Mouse (Mus musculus) naive thymus-derived CD4-positive, alpha-beta T cell, adult 5 months (primary cell): ENCODE results near the gene Acad8. TPM values are rescaled to one million over a fixed set of nuclear protein-coding genes. Genes with fewer than 3 reads are reported as not detected.

ENCODE experiments used
- polyA plus RNA-seq: library from polyadenylated mRNA; unstranded; fragments of 100-300 nt; shearing (Covaris generic); gene quantifications from one replicate; pipeline ENCODE4 v1.2.1, GENCODE M21; 2017

Acad8 gene
- polyA plus RNA-seq = 27.2 TPM

GRCm38 (mm10) chr9:26999461-27000395 lies at the start of gene Acad8, which contains the start of gene Thyn1:
TSS of gene Acad8 (minus strand) at chr9:26999566.
TSS of gene Thyn1 (plus strand) at chr9:26999710.

DNA sequence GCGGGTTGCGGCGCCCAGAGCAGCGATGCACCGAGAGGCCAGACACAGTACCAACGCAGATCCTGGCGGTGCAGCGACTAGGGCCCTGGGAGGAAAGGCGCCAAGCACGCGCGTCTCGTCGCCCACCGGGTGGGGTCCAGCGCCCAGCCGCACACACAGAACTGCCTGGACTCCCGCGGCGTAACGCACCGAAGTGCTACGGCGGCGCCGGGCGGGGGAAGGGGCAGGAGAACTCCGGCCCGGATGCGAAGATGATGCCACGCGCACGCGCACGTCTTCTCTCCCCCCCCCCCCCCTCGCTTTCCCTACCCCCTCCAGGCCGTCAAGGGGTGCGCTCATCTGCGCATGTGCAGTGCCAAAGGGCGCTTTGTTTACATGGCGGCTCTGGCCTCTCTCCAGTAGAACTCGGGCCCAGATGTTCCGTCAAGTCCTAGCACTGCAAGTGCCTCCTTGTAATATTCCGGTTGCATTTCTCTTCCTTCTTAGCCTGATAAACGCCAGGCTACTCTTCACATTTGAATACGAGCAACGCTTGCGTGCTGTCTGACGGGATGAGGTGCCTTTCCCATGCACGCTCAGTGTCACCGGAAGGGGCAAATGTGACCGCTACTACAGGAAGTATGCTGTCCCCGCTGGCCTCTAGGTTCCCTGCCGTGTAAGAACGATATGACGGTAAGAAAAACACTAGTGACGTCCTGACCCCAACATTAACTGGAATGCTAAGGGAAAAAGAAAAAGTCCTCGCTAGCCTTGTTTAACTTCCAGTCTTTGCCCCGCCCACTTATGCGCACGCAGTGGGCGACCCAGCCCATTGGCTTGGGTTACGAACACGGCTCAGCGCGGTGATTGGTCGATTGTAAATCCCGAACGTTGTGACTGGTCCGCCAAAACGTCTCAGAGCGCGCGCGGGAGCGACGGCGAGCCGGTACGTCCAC lies 30.7 kb upstream of the Acad8 start, which contains the start of the genes Vps26b and Ncapd3:
Vps26b (minus strand) TSS at position 238 of the 935 bp plus-strand sequence.
Ncapd3 (plus strand) TSS at position 348 of the 935 bp plus-strand sequence.

Other genes starting within 250 kb of the Acad8 start
- gene Glb1l2, start 193.1 kb downstream of the Acad8 start, polyA plus RNA-seq = not detected
- not detected for gene Glb1l3, start 138.7 kb downstream of the Acad8 start, polyA plus RNA-seq
- gene Gm1110, start 76.5 kb downstream of the Acad8 start, polyA plus RNA-seq = not detected
- gene Thyn1, start 144 bp upstream of the Acad8 start, polyA plus RNA-seq = 45.7 TPM
- gene Vps26b, start 30.5 kb upstream of the Acad8 start, polyA plus RNA-seq = 48.1 TPM
- gene Ncapd3, start 30.6 kb upstream of the Acad8 start, polyA plus RNA-seq = 41.6 TPM
- 0.32 TPM for gene Jam3, start 155.9 kb upstream of the Acad8 start, polyA plus RNA-seq